Mouse (Mus musculus) bone marrow, adult 2 months (tissue): ENCODE data around the gene Trpm8. TPM values are rescaled to one million over a fixed set of nuclear protein-coding genes. Genes with fewer than 3 reads are reported as not detected.

Experiments
- H3K27ac ChIP-seq: fragments of 200-500 bp; 2 replicates; pipeline ENCODE4 v1.5.1; 2012; ENCODE audit warnings: low read depth, mild to moderate bottlenecking, control low read depth, inconsistent platforms, low read length; ENCODE audit not compliant: control insufficient read depth, poor library complexity, insufficient read depth
- H3K4me1 ChIP-seq: fragments of 200-500 bp; 2 replicates; pipeline ENCODE4 v1.6.1; 2011; ENCODE audit warnings: low read length; ENCODE audit not compliant: control insufficient read depth, insufficient read depth
- H3K4me3 ChIP-seq: fragments of 200-500 bp; replicated peaks from 2 replicates; pipeline ENCODE3; 2011; ENCODE audit warnings: mild to moderate bottlenecking, low read depth, low read length, control low read depth; ENCODE audit not compliant: control insufficient read depth
- CTCF ChIP-seq: fragments of 200-500 bp; IDR thresholded peaks from 2 replicates; pipeline ENCODE4 v1.5.1; 2011; ENCODE audit warnings: low read length, control low read depth; ENCODE audit not compliant: control insufficient read depth, insufficient read depth
- POLR2A ChIP-seq: fragments of 200-500 bp; IDR thresholded peaks from 2 replicates; pipeline ENCODE4 v1.6.1; 2011; ENCODE audit warnings: low read depth, mild to moderate bottlenecking, control low read depth, low read length, borderline replicate concordance; ENCODE audit not compliant: control insufficient read depth
- WGBS: fragments of 180-500 bp; shearing (Covaris S2); methylation state at CpG from one replicate; pipeline ENCODE4 v1.1.7; 2018; 5-methylcytosine and 5-hydroxymethylcytosine counted together
- polyA plus RNA-seq: library from polyadenylated mRNA; stranded (reverse); fragments of >200 nt; gene quantifications from 2 replicates; pipeline ENCODE4 v1.2.4, GENCODE M21; 2011; ENCODE audit warnings: low replicate concordance; ENCODE audit not compliant: missing spikeins, insufficient read depth, insufficient read length

The Trpm8 gene
- polyA plus RNA-seq, 1 experiment, result not detected

GRCm38 (mm10) chr1:88283376-88284227 is 6.1 kb downstream of the Trpm8 start:
- H3K27ac ChIP-seq, result no peak overlapping the region
- WGBS, result 60% methylated on average over 15 of the region's 15 CpGs

GRCm38 (mm10) chr1:88284228-88284945 is 6.9 kb downstream of the Trpm8 start:
- H3K27ac ChIP-seq, result no peak overlapping the region
- no peak overlapping the region for H3K4me3 ChIP-seq
- H3K4me1 ChIP-seq, result peaks cover 4% of the 10 kb centered on the region; the same call in 1 of the 2 replicates
- WGBS, result 54% methylated on average over 10 of the region's 10 CpGs
- no peak for TF ChIP-seq POLR2A
- TF ChIP-seq CTCF, result no peak

More at GRCm38 (mm10) chr1:88283376-88284227, 6.1 kb downstream of the Trpm8 start:
- Histone ChIP-seq H3K4me1 (peaks cover 4% of the 10 kb centered on the region; the same call in 1 of the 2 replicates), H3K4me3 (no peak overlapping the region)
- no peak for TF ChIP-seq CTCF
- TF ChIP-seq POLR2A, result no peak

GRCm38 (mm10) chr1:88284946-88285320 is 7.5 kb downstream of the Trpm8 start:
- Histone ChIP-seq H3K4me1 (peaks cover 4% of the 10 kb centered on the region; the same call in 1 of the 2 replicates), H3K4me3 (no peak overlapping the region), H3K27ac (no peak overlapping the region)
- TF ChIP-seq CTCF (no peak), POLR2A (no peak)
- WGBS, result 55% methylated on average over 7 of the region's 7 CpGs

- TF ChIP-seq POLR2A, result no peak
- no peak for TF ChIP-seq CTCF
- 61% methylated on average over 5 of the region's 5 CpGs for WGBS
These were observed 8.2 kb downstream of the Trpm8 start for GRCm38 (mm10) chr1:88285652-88286051.

GRCm38 (mm10) chr1:88286136-88286845 is 8.8 kb downstream of the Trpm8 start:
- no peak for TF ChIP-seq CTCF
- TF ChIP-seq POLR2A, result no peak
- peaks cover 5% of the 10 kb centered on the region for H3K4me1 ChIP-seq
- no peak overlapping the region for H3K27ac ChIP-seq
- 75% methylated on average over 15 of the region's 15 CpGs for WGBS
- no peak overlapping the region for H3K4me3 ChIP-seq

More at GRCm38 (mm10) chr1:88285652-88286051, 8.2 kb downstream of the Trpm8 start:
- Histone ChIP-seq H3K27ac (no peak overlapping the region), H3K4me3 (no peak overlapping the region), H3K4me1 (peaks cover 5% of the 10 kb centered on the region)

- H3K4me3 ChIP-seq, result no peak overlapping the region
- H3K27ac ChIP-seq, result no peak overlapping the region
- 67% methylated on average over 13 of the region's 13 CpGs for WGBS
- TF ChIP-seq POLR2A, result no peak
- no peak for TF ChIP-seq CTCF
- peaks cover 5% of the 10 kb centered on the region for H3K4me1 ChIP-seq
These were observed 9.6 kb downstream of the Trpm8 start for GRCm38 (mm10) chr1:88286887-88287696.

GRCm38 (mm10) chr1:88287697-88287980 is 10.2 kb downstream of the Trpm8 start:
- H3K4me1 ChIP-seq, result peaks cover 5% of the 10 kb centered on the region
- no peak overlapping the region for H3K4me3 ChIP-seq
- 24% methylated on average over 5 of the region's 5 CpGs for WGBS
- H3K27ac ChIP-seq, result no peak overlapping the region
- TF ChIP-seq POLR2A (no peak), CTCF (no peak)
